Mouse (Mus musculus) MEL (cell line): ENCODE results near the gene Cdc123. TPM values are rescaled to one million over a fixed set of nuclear protein-coding genes. Genes with fewer than 3 reads are reported as not detected.

Experiments used
- DNase-seq: peaks from one replicate; pipeline ENCODE4 v3.0.0; 2011; ENCODE audit warnings: low read depth, low spot score
- H3K27ac ChIP-seq: 2 replicates; pipeline ENCODE4 v1.5.1; 2012; ENCODE audit warnings: low read depth, mild to moderate bottlenecking, control low read depth, low read length, moderate library complexity; ENCODE audit not compliant: control insufficient read depth
- H3K27me3 ChIP-seq, 2 experiments: fragments of 150-350 bp in 1 of 2; sonication (generic) in 1 of 2; 2 replicates each; pipeline ENCODE4 v1.6.1; 2012; ENCODE audit warnings: low read length in 2 of 2, mild to moderate bottlenecking in 2 of 2, improper control_type of control experiment in 1 of 2, moderate library complexity in 1 of 2; ENCODE audit not compliant: insufficient read depth in 2 of 2, control insufficient read depth in 1 of 2
- H3K36me3 ChIP-seq, 2 experiments: 2 replicates each; pipeline ENCODE4 v1.6.1; 2012 to 2014; ENCODE audit warnings: low read length in 2 of 2, improper control_type of control experiment in 1 of 2, inconsistent platforms in 1 of 2, mild to moderate bottlenecking in 1 of 2; ENCODE audit not compliant: insufficient read depth in 2 of 2, control insufficient read depth in 1 of 2
- H3K4me1 ChIP-seq, 2 experiments: fragments of 150-350 bp in 1 of 2; sonication (generic) in 1 of 2; 2 replicates each; pipeline ENCODE4 v1.6.1; 2012; ENCODE audit warnings: low read length in 2 of 2, improper control_type of control experiment in 1 of 2, mild to moderate bottlenecking in 1 of 2; ENCODE audit not compliant: insufficient read depth in 2 of 2, control insufficient read depth in 1 of 2
- H3K4me3 ChIP-seq, 2 experiments: fragments of 150-350 bp in 1 of 2; sonication (generic) in 1 of 2; 2 replicates each; pipeline ENCODE4 v1.5.1; 2012; ENCODE audit warnings: low read depth in 2 of 2, low read length in 2 of 2, mild to moderate bottlenecking in 2 of 2, moderate library complexity in 2 of 2, control low read depth in 1 of 2, improper control_type of control experiment in 1 of 2; ENCODE audit not compliant: control insufficient read depth in 1 of 2, insufficient read depth in 1 of 2
- H3K79me2 ChIP-seq: 2 replicates; pipeline ENCODE4 v1.6.1; 2012; ENCODE audit warnings: mild to moderate bottlenecking, low read length, moderate library complexity; ENCODE audit not compliant: control insufficient read depth, poor library complexity, insufficient read depth
- H3K9ac ChIP-seq: 2 replicates; pipeline ENCODE4 v1.6.1; 2012; ENCODE audit warnings: low read depth, mild to moderate bottlenecking, control low read depth, low read length, moderate library complexity; ENCODE audit not compliant: control insufficient read depth, poor library complexity, severe bottlenecking
- H3K9me3 ChIP-seq: fragments of 150-350 bp; sonication (generic); replicated peaks from 2 replicates; pipeline ENCODE4 v1.6.1; 2012; ENCODE audit warnings: mild to moderate bottlenecking, low read length, improper control_type of control experiment, moderate library complexity; ENCODE audit not compliant: insufficient read depth
- CHD1 ChIP-seq: IDR thresholded peaks from 2 replicates; pipeline ENCODE4 v1.6.1; 2012; ENCODE audit warnings: low read depth, mild to moderate bottlenecking, inconsistent platforms, low read length, improper control_type of control experiment
- EP300 ChIP-seq, 2 experiments: IDR thresholded peaks; 2 replicates each; pipeline ENCODE4 v1.6.1; 2011; ENCODE audit warnings: improper control_type of control experiment in 2 of 2, low read length in 2 of 2, low read depth in 1 of 2, mild to moderate bottlenecking in 1 of 2
- ETS1 ChIP-seq: IDR thresholded peaks from 2 replicates; pipeline ENCODE4 v1.6.1; 2012; ENCODE audit warnings: low read depth, mild to moderate bottlenecking, inconsistent platforms, low read length, improper control_type of control experiment, moderate library complexity
- GATA1 ChIP-seq: IDR thresholded peaks from 2 replicates; pipeline ENCODE4 v1.6.1; 2011; ENCODE audit warnings: low read depth, low read length, improper control_type of control experiment
- JUND ChIP-seq: IDR thresholded peaks from 2 replicates; pipeline ENCODE4 v1.6.1; 2011; ENCODE audit warnings: low read depth, mild to moderate bottlenecking, improper control_type of control experiment, low read length
- MAFK ChIP-seq: IDR thresholded peaks from 2 replicates; pipeline ENCODE4 v1.6.1; 2011; ENCODE audit warnings: low read depth, mild to moderate bottlenecking, low read length, improper control_type of control experiment, borderline replicate concordance
- MAX ChIP-seq: IDR thresholded peaks from 2 replicates; pipeline ENCODE4 v1.6.1; 2011; ENCODE audit warnings: low read length, improper control_type of control experiment
- MYC ChIP-seq: IDR thresholded peaks from 2 replicates; pipeline ENCODE4 v1.6.1; 2011; ENCODE audit warnings: low read depth, mild to moderate bottlenecking, low read length, improper control_type of control experiment, moderate library complexity
- NRF1 ChIP-seq: IDR thresholded peaks from 2 replicates; pipeline ENCODE4 v1.6.1; 2014; ENCODE audit warnings: low read depth, mild to moderate bottlenecking, inconsistent platforms, low read length, improper control_type of control experiment, moderate library complexity; ENCODE audit not compliant: poor library complexity, insufficient read depth, severe bottlenecking
- POLR2A ChIP-seq, 2 experiments: IDR thresholded peaks; 2 replicates each; pipeline ENCODE4 v1.6.1; 2011 to 2012; ENCODE audit warnings: low read length in 2 of 2, mild to moderate bottlenecking in 2 of 2, control low read depth in 1 of 2, improper control_type of control experiment in 1 of 2, low read depth in 1 of 2, moderate library complexity in 1 of 2; ENCODE audit not compliant: control insufficient read depth in 1 of 2, insufficient read depth in 1 of 2, poor library complexity in 1 of 2
- POLR2AphosphoS5 ChIP-seq: IDR thresholded peaks from 2 replicates; pipeline ENCODE4 v1.6.1; 2012; ENCODE audit warnings: low read depth, borderline replicate concordance, mild to moderate bottlenecking, inconsistent platforms, low read length, moderate library complexity, mixed read lengths
- SMC3 ChIP-seq: IDR thresholded peaks from 2 replicates; pipeline ENCODE4 v1.6.1; 2011; ENCODE audit warnings: low read depth, low read length, improper control_type of control experiment
- TAL1 ChIP-seq: IDR thresholded peaks from 2 replicates; pipeline ENCODE4 v1.6.1; 2012; ENCODE audit warnings: mild to moderate bottlenecking, inconsistent platforms, low read length, moderate library complexity, mixed read lengths
- TBP ChIP-seq: IDR thresholded peaks from 2 replicates; pipeline ENCODE4 v1.8.0; 2011; ENCODE audit warnings: low read depth, low read length, improper control_type of control experiment
- TCF12 ChIP-seq: IDR thresholded peaks from 2 replicates; pipeline ENCODE4 v1.6.1; 2014; ENCODE audit warnings: low read depth, mild to moderate bottlenecking, inconsistent platforms, low read length, improper control_type of control experiment, moderate library complexity
- USF2 ChIP-seq, 2 experiments: IDR thresholded peaks; 2 replicates each; pipeline ENCODE4 v1.6.1; 2011 to 2012; ENCODE audit warnings: improper control_type of control experiment in 2 of 2, low read length in 2 of 2, borderline replicate concordance in 1 of 2, inconsistent platforms in 1 of 2, low read depth in 1 of 2, mild to moderate bottlenecking in 1 of 2; ENCODE audit not compliant: insufficient read depth in 1 of 2
- ZMIZ1 ChIP-seq: IDR thresholded peaks from 2 replicates; pipeline ENCODE4 v1.6.1; 2012; ENCODE audit warnings: low read depth, mild to moderate bottlenecking, inconsistent platforms, low read length, improper control_type of control experiment, moderate library complexity
- polyA plus RNA-seq, 2 experiments: library from polyadenylated mRNA; stranded (reverse) in 1 of 2; unstranded in 1 of 2; fragments of >175 nt in 1 of 2; fragments of >200 nt in 1 of 2; gene quantifications; 2 replicates each; pipeline versions ENCODE4 v1.2.1 to v1.2.4; 2012; ENCODE audit warnings: low replicate concordance in 2 of 2, low read depth in 1 of 2; ENCODE audit not compliant: insufficient read length in 2 of 2, insufficient read depth in 1 of 2, missing spikeins in 1 of 2
- total RNA-seq: library from RNA; depleted of rRNA; stranded (reverse); fragments of 300-350 nt; gene quantifications from 2 replicates; pipeline ENCODE4 v1.2.3, GENCODE M21; 2012

Gene Cdc123
- total and polyA plus RNA-seq, 3 experiments: 190 to 770 (median 338) TPM

GRCm38 (mm10) chr2:5825265-5825913, 19.6 kb downstream of the Cdc123 start:
- Histone ChIP-seq H3K9me3 (no peaks in the 10 kb centered on the region), H3K27me3 (no peaks in the 10 kb centered on the region), H3K9ac (no peak overlapping the region), H3K27ac (no peak overlapping the region), H3K4me3 (no peak overlapping the region), H3K36me3 (peaks cover 11 to 12% of the 10 kb centered on the region in 2 experiments), H3K79me2 (no peaks in the 10 kb centered on the region), H3K4me1 (peaks cover 3 to 5% of the 10 kb centered on the region in 2 experiments; a peak in 3 of 4 replicates)
- no peak for DNase-seq
- TF ChIP-seq TAL1: no peak
- TF ChIP-seq EP300 (IDR thresholded peaks at IDR 0.05; ENCODE audit: low read depth in 1 of 2, low read length in 2 of 2): no peak
- no peak for TF ChIP-seq POLR2AphosphoS5

GRCm38 (mm10) chr2:5824685-5825084, 20.3 kb downstream of the Cdc123 start:
- no peak for TF ChIP-seq SMC3
- no peak for TF ChIP-seq MAX
- peak; percentile 79 for TF ChIP-seq GATA1
- no peak for TF ChIP-seq MYC
- TF ChIP-seq USF2 (IDR thresholded peaks at IDR 0.05; ENCODE audit: borderline replicate concordance in 1 of 2, insufficient read depth in 1 of 2, low read depth in 1 of 2, low read length in 2 of 2): no peak
- TF ChIP-seq ZMIZ1: no peak
- no peak for TF ChIP-seq POLR2A (IDR thresholded peaks at IDR 0.05; ENCODE audit: control insufficient read depth in 1 of 2, insufficient read depth in 1 of 2, low read depth in 1 of 2, low read length in 2 of 2, poor library complexity in 1 of 2)
- no peak for TF ChIP-seq NRF1
- TF ChIP-seq ETS1: no peak
- peak; percentile 79 for TF ChIP-seq TBP
- TF ChIP-seq CHD1: no peak
- no peak for TF ChIP-seq JUND
- TF ChIP-seq MAFK: no peak
- no peak for TF ChIP-seq TCF12
- peaks cover 11 to 12% of the 10 kb centered on the region in 2 experiments for H3K36me3 ChIP-seq
- H3K9me3 ChIP-seq: no peaks in the 10 kb centered on the region
- H3K27me3 ChIP-seq: no peaks in the 10 kb centered on the region
- DNase-seq: peak; percentile 88
- H3K4me1 ChIP-seq: peaks cover 3 to 5% of the 10 kb centered on the region in 2 experiments; a peak in 3 of 4 replicates
- H3K9ac ChIP-seq: no peak overlapping the region
- H3K4me3 ChIP-seq: no peak overlapping the region
- no peaks in the 10 kb centered on the region for H3K79me2 ChIP-seq
- peak overlapping the region; percentile 44; the same call in 1 of the 2 replicates for H3K27ac ChIP-seq
